Mouse (Mus musculus): ENCODE results near the gene Gjc2.
"Not testable (repeated sequence)": the region's sequence is repeated elsewhere in the genome, so short reads cannot be mapped to it uniquely, and the experiment has no call there.

Gene Gjc2

GRCm38 (mm10) chr11:59182864-59183331, at the start of gene Gjc2:
Gene Gjc2, minus strand, starts transcription at chr11:59183213.
- DNase-seq = peak; percentile 53

- DNase-seq = no peak
These were observed 49.8 kb upstream of the Gjc2 start for GRCm38 (mm10) chr11:59232797-59233196.

- peak; percentile 79 for DNase-seq
These were observed 47.2 kb upstream of the Gjc2 start for GRCm38 (mm10) chr11:59230144-59230760.

- peak; percentile 97 for DNase-seq
These were observed 45.3 kb upstream of the Gjc2 start, which contains the start of gene Arf1 for GRCm38 (mm10) chr11:59228122-59228953. Gene Arf1, minus strand, starts transcription at chr11:59228270.

GRCm38 (mm10) chr11:59227604-59228121, 44.6 kb upstream of the Gjc2 start:
- DNase-seq = no peak

- DNase-seq = no peak
These were observed 44.0 kb upstream of the Gjc2 start for GRCm38 (mm10) chr11:59226787-59227603.

- no peak for DNase-seq
These were observed 43.2 kb upstream of the Gjc2 start for GRCm38 (mm10) chr11:59226251-59226650.

GRCm38 (mm10) chr11:59225167-59225566, 42.2 kb upstream of the Gjc2 start:
- no peak for DNase-seq

GRCm38 (mm10) chr11:59224470-59224869, 41.5 kb upstream of the Gjc2 start:
- no peak for DNase-seq

GRCm38 (mm10) chr11:59224025-59224424, 41.0 kb upstream of the Gjc2 start:
- no peak for DNase-seq

GRCm38 (mm10) chr11:59222306-59222705, 39.3 kb upstream of the Gjc2 start:
- DNase-seq = no peak

GRCm38 (mm10) chr11:59221604-59222003, 38.6 kb upstream of the Gjc2 start:
- DNase-seq = no peak

- DNase-seq = peak; percentile 53
These were observed 36.1 kb upstream of the Gjc2 start for GRCm38 (mm10) chr11:59219064-59219463.

- DNase-seq = peak; percentile 36
These were observed 35.5 kb upstream of the Gjc2 start for GRCm38 (mm10) chr11:59218389-59218998.

- no peak for DNase-seq
These were observed 33.9 kb upstream of the Gjc2 start for GRCm38 (mm10) chr11:59216955-59217354.

- DNase-seq = no peak
These were observed 30.0 kb upstream of the Gjc2 start for GRCm38 (mm10) chr11:59212892-59213494.

GRCm38 (mm10) chr11:59212320-59212719, 29.3 kb upstream of the Gjc2 start:
- not testable (repeated sequence) for DNase-seq

GRCm38 (mm10) chr11:59211561-59211960, 28.5 kb upstream of the Gjc2 start:
- DNase-seq = not testable (repeated sequence)

- no peak for DNase-seq
These were observed 27.0 kb upstream of the Gjc2 start for GRCm38 (mm10) chr11:59210020-59210419.

- no peak for DNase-seq
These were observed 26.6 kb upstream of the Gjc2 start for GRCm38 (mm10) chr11:59209580-59209979.

GRCm38 (mm10) chr11:59209003-59209441, 26.0 kb upstream of the Gjc2 start:
- peak; percentile 71 for DNase-seq
